Mouse (Mus musculus): ENCODE results near the gene 9930111J21Rik1.
A peak's percentile ranks its signal among the peaks of the same experiment; 100 is the strongest.
"Not testable (repeated sequence)": the region's sequence is repeated elsewhere in the genome, so short reads cannot be mapped to it uniquely, and the experiment has no call there.

Gene 9930111J21Rik1

GRCm38 (mm10) chr11:48939286-48939685 lies 39.9 kb downstream of the 9930111J21Rik1 start:
- DNase-seq (ENCODE audit: low read depth, low spot score); H3K27me3 ChIP-seq (ENCODE audit: control insufficient read depth, insufficient read depth, low read length, poor library complexity, severe bottlenecking); H3K36me3 ChIP-seq (ENCODE audit: control insufficient read depth, insufficient read depth, low read length, poor library complexity, severe bottlenecking): not testable (repeated sequence)

- not testable (repeated sequence) for H3K27me3 ChIP-seq (ENCODE audit: control insufficient read depth, insufficient read depth, low read length, poor library complexity, severe bottlenecking); H3K36me3 ChIP-seq (ENCODE audit: control insufficient read depth, insufficient read depth, low read length, poor library complexity, severe bottlenecking); DNase-seq (ENCODE audit: low read depth, low spot score)
Observed at GRCm38 (mm10) chr11:48935291-48935690, 43.9 kb downstream of the 9930111J21Rik1 start.

- not testable (repeated sequence) for DNase-seq (ENCODE audit: low read depth, low spot score); H3K27me3 ChIP-seq (ENCODE audit: control insufficient read depth, insufficient read depth, low read length, poor library complexity, severe bottlenecking); H3K36me3 ChIP-seq (ENCODE audit: control insufficient read depth, insufficient read depth, low read length, poor library complexity, severe bottlenecking)
Observed at GRCm38 (mm10) chr11:48933923-48934322, 45.3 kb downstream of the 9930111J21Rik1 start.

GRCm38 (mm10) chr11:48933422-48933821 lies 45.8 kb downstream of the 9930111J21Rik1 start:
- H3K36me3 ChIP-seq (ENCODE audit: control insufficient read depth, insufficient read depth, low read length, poor library complexity, severe bottlenecking); H3K27me3 ChIP-seq (ENCODE audit: control insufficient read depth, insufficient read depth, low read length, poor library complexity, severe bottlenecking); DNase-seq (ENCODE audit: low read depth, low spot score): not testable (repeated sequence)

GRCm38 (mm10) chr11:48928068-48928467 lies 51.1 kb downstream of the 9930111J21Rik1 start:
- not testable (repeated sequence) for H3K36me3 ChIP-seq (ENCODE audit: control insufficient read depth, insufficient read depth, low read length, poor library complexity, severe bottlenecking); DNase-seq (ENCODE audit: low read depth, low spot score); H3K27me3 ChIP-seq (ENCODE audit: control insufficient read depth, insufficient read depth, low read length, poor library complexity, severe bottlenecking)

GRCm38 (mm10) chr11:48926437-48926836 lies 52.8 kb downstream of the 9930111J21Rik1 start:
- not testable (repeated sequence) for H3K36me3 ChIP-seq (ENCODE audit: control insufficient read depth, insufficient read depth, low read length, poor library complexity, severe bottlenecking); DNase-seq (ENCODE audit: low read depth, low spot score); H3K27me3 ChIP-seq (ENCODE audit: control insufficient read depth, insufficient read depth, low read length, poor library complexity, severe bottlenecking)

GRCm38 (mm10) chr11:48923818-48924217 lies 55.4 kb downstream of the 9930111J21Rik1 start:
- not testable (repeated sequence) for H3K27me3 ChIP-seq (ENCODE audit: control insufficient read depth, insufficient read depth, low read length, poor library complexity, severe bottlenecking); H3K36me3 ChIP-seq (ENCODE audit: control insufficient read depth, insufficient read depth, low read length, poor library complexity, severe bottlenecking); DNase-seq (ENCODE audit: low read depth, low spot score)

- no peak for DNase-seq (ENCODE audit: low read depth, low spot score)
- H3K36me3 ChIP-seq (ENCODE audit: control insufficient read depth, insufficient read depth, low read length, poor library complexity, severe bottlenecking): no peaks in the 10 kb centered on the region
- no peaks in the 10 kb centered on the region for H3K27me3 ChIP-seq (ENCODE audit: control insufficient read depth, insufficient read depth, low read length, poor library complexity, severe bottlenecking)
Observed at GRCm38 (mm10) chr11:48918380-48918779, 60.8 kb downstream of the 9930111J21Rik1 start.

GRCm38 (mm10) chr11:48913611-48914010 lies 65.6 kb downstream of the 9930111J21Rik1 start:
- Histone ChIP-seq H3K36me3 (ENCODE audit: control insufficient read depth, insufficient read depth, low read length, poor library complexity, severe bottlenecking) (no peaks in the 10 kb centered on the region), H3K27me3 (ENCODE audit: control insufficient read depth, insufficient read depth, low read length, poor library complexity, severe bottlenecking) (no peaks in the 10 kb centered on the region)
- DNase-seq (ENCODE audit: low read depth, low spot score): peak; percentile 64

- DNase-seq (ENCODE audit: low read depth, low spot score): no peak
- Histone ChIP-seq H3K27me3 (ENCODE audit: control insufficient read depth, insufficient read depth, low read length, poor library complexity, severe bottlenecking) (no peaks in the 10 kb centered on the region), H3K36me3 (ENCODE audit: control insufficient read depth, insufficient read depth, low read length, poor library complexity, severe bottlenecking) (no peaks in the 10 kb centered on the region)
Observed at GRCm38 (mm10) chr11:48908459-48908858, 70.7 kb downstream of the 9930111J21Rik1 start.

- peak; percentile 62 for DNase-seq (ENCODE audit: low read depth, low spot score)
- H3K36me3 ChIP-seq (ENCODE audit: control insufficient read depth, insufficient read depth, low read length, poor library complexity, severe bottlenecking): no peaks in the 10 kb centered on the region
- no peaks in the 10 kb centered on the region for H3K27me3 ChIP-seq (ENCODE audit: control insufficient read depth, insufficient read depth, low read length, poor library complexity, severe bottlenecking)
Observed at GRCm38 (mm10) chr11:48902021-48902420, 77.2 kb downstream of the 9930111J21Rik1 start, which contains the start of gene Gm5431. Gm5431 (minus strand) TSS chr11:48902214.

GRCm38 (mm10) chr11:48901567-48901930 lies 77.6 kb downstream of the 9930111J21Rik1 start:
- DNase-seq (ENCODE audit: low read depth, low spot score): peak; percentile 68
- H3K36me3 ChIP-seq (ENCODE audit: control insufficient read depth, insufficient read depth, low read length, poor library complexity, severe bottlenecking); H3K27me3 ChIP-seq (ENCODE audit: control insufficient read depth, insufficient read depth, low read length, poor library complexity, severe bottlenecking): not testable (repeated sequence)

- peak; percentile 79 for DNase-seq (ENCODE audit: low read depth, low spot score)
- H3K27me3 ChIP-seq (ENCODE audit: control insufficient read depth, insufficient read depth, low read length, poor library complexity, severe bottlenecking); H3K36me3 ChIP-seq (ENCODE audit: control insufficient read depth, insufficient read depth, low read length, poor library complexity, severe bottlenecking): not testable (repeated sequence)
Observed at GRCm38 (mm10) chr11:48900654-48901566, 78.3 kb downstream of the 9930111J21Rik1 start.

- DNase-seq (ENCODE audit: low read depth, low spot score): no peak
- Histone ChIP-seq H3K36me3 (ENCODE audit: control insufficient read depth, insufficient read depth, low read length, poor library complexity, severe bottlenecking) (no peaks in the 10 kb centered on the region), H3K27me3 (ENCODE audit: control insufficient read depth, insufficient read depth, low read length, poor library complexity, severe bottlenecking) (no peaks in the 10 kb centered on the region)
Observed at GRCm38 (mm10) chr11:48898812-48899431, 80.3 kb downstream of the 9930111J21Rik1 start.

Measured in splenic B cell, adult 2 months (primary cell).